Mouse (Mus musculus): ENCODE data around the gene Timp3.

The Timp3 gene

DNA sequence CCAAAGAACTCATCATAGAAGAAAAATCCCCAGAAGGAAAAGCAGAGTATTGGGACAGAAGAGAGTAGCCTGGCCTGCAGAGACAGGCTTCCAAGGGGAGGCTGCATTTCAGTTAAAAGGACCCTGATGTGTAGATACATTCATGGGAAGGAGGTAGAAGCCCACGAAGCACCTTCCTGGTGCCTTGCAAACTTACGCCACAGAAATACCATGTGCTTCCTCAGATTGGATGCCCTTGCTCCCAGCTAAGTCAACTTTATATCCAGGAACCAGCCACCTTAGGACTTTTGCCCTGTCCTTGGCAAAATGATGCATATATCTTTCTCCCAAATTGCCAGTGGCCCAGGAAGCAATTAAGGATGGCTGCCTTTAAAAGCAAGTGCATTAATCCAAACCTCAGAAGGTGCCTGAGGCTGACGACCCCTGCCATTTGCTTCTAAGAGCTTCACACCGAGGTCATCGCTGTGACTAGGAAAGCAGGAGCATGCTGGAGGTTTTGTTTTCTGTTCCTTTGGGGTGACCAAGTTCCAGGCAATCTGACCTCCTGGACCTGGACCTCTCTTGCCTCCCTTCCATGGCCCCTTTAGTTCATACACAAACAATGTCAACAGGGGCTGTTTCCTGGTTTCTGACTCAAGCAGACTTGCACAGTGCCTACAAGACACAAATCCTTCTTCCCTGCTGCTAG, 31.0 kb downstream of the Timp3 start:
- DNase-seq = no peak

DNA sequence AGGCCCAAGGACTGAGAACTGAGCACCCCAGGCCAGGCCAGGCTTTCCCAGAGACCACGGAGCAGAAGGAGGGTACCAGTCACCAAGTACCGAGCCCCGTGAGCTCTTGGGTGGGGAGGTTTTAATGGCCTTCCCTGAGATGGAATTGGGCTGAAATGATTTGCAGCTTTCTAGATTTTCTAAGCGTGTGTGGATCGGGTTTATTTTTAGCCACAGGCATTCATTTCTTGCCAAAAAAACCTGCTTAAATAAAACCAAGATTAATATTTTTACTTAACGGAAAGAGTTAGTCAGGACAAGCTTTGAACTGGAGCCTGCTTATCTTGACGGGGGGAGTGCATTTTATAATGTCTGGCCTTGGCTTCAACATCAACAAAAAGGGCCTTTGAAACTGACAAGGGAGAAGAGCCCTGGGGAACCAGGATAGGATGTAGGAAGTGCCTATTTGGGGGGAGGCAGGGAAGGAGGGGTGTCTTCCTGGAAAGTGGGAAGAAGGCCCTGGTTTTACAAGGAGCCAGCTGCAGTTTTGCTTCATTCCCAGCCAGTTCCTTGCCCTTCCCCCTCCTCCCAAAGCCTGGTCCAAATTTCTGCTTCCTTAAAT, 31.6 kb downstream of the Timp3 start:
- DNase-seq = no peak

DNA sequence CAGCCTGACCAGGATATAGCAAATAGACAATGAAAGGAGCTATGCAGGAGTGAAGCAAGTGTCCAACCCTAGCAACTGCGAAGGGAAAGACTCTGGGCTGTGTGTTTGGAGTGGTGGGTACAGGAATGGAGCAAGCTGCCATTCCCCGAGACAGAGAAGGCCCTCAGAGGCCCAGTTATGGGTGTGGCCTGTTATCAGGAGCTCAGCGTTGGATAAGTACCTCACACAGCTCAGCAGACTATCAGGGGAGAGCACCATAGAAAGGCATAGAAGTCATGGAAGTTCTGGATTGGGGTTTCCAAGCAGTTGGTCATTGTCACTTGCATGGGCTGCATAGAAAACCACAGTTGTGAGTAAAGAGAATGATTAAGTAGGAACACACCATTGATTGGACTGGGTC, 32.8 kb downstream of the Timp3 start:
- DNase-seq = no peak

DNA sequence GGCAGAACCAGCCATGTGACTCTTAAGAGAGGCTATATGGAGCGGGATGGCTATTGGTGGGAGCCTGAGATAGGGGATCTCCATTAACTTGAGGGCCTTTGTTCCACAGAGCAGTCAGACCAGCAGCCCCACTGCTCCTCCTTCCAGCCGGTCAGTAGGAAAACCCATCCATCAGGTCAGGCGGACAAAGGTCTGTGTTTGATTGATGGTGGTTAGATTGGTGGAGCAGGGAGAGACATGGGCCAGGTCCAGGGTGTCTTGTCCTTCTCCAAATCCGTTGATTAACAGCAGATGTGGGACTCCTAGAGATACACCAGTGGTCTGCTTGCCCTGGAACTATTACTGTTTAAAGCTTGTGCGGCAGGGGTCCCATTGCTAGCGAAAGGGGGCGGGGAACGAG, 34.4 kb downstream of the Timp3 start:
- no peak for DNase-seq

DNA sequence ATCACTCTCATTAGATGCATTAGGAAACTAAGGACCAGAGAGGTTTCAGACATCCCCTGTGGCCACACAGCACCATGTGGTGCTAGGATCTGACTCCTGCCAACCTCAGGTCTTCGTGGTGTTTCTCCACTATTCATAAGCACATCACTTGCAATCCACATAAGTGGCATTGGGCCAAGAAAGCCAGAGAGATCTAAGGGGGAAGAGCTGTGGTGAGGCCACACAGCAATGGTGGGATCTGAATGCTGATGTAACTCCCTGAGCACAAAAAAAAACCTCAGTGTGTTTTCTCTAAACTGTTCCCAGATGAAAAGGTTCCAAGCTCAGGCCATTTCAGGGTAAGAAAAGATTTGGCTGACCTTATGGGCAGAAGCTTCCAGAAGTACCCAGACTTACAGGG, 36.3 kb downstream of the Timp3 start:
- no peak for DNase-seq

DNA sequence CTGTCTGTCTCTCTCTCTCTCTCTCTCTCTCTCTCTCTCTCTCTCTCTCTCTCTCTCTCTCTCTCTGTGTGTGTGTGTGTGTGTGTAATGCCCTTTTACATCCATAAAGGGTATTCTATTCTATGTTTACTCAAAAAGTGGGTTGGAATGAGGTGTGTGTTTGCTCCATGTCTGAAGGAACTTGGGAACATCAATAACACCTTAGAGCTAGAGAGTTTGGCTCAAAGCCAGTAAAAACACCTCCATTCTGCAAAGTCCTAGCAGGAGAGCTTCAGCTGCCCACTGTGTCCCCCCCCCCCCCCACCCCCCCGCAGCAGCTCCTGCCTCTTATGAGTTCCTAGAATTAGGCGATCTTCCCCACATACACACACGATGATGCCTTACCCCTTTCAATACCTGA, 37.1 kb downstream of the Timp3 start:
- no peak for DNase-seq

DNA sequence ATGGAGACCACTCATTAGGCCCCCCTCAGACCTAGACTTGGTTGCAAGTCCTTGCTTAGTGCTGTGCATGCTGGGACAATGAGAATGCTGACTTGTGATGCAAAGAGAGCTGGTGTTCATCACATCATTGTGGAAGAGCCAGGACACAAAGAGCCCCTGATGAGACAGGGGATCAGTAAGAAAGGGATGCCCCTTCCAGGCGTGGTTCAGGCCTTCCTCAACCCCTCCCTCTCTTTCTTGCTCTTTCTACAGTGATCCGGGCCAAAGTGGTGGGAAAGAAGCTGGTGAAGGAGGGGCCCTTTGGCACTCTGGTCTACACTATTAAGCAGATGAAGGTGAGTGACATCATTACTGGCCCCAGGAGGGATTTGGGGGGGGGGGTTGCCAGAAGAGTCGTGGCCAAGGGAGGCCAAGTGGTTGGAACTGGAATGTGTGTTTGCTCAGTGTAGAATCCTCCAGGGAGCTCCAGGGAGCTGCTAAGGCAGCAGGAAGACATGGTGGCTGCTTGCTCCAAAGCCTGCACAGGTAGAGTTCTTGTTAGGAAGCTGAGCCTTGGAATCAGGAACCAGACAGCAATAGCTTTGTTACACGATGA, 38.0 kb downstream of the Timp3 start:
- DNase-seq = no peak

DNA sequence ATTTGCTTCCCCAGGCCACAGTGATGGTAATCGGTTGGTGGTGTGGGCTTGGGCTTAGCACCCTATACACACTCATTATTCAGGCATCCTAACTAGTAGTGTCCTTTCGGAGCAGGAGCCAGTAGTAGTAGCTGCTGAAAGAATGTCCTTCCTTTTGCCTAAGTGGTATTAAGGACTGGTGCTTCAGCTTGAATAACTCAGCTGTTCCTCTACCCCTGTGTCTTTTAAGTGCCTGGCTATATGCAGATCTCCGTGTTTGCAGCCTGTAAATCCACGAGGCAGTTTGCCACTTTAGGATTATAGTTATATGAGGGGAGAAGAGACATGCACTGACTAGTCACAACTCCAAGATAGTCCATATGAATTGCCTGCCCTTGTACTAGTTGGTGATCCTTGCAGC, 38.9 kb downstream of the Timp3 start:
- no peak for DNase-seq

DNA sequence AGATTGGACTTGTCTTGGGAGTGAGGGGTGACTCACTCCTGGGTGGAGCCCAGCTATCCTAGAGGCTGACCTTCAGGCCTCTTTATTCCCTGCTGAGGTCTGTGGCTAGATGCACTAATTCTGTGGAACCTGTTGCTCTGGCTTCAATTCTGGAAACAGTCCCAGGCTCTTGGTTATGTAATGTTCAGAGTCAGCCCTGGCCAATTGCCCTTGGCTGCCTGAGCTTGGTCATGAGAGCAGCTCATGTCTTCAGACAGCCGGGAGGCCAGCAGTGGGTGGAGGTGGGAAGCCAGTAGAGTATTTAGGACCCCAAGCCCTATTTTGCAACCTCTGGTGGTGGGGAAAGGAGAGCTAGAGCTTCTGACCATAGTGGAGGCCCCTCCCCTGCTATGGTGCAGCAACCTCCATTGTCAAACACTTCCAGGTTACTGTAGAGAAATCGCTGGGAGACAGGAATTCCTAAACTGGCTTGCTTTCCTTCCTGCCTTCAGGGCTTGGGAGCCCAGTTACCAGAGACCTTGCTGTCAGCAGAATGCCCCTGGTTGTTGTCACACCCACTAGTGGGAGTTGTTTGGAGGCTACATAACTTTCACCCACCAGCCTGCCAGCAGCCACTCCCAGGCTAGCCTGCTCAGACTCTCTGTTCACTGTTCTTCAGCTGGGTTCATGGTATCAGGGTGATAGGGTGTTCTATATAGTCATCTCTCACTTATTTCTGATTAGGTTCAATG, 39.6 kb downstream of the Timp3 start:
- peak; percentile 95 for DNase-seq

DNA sequence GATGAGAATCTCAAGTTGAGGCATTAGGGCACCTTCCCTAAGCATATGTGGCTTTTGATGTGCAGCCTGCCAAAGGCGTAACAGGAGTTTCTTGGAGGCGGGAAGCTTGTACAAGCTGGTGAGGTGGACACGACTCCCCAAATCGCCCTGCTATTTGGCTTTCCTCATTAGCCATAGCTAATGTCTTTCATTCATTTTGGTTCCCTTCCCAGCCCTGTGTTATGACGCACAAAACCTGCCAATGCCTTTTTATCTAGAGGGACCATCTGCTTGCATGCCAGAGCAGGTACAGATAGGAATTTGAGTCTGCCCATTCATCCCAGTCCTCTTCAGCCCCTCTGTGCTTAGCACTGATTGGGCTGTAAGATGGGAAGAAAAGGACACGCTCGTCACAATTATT, 40.2 kb downstream of the Timp3 start:
- peak; percentile 52 for DNase-seq

DNA sequence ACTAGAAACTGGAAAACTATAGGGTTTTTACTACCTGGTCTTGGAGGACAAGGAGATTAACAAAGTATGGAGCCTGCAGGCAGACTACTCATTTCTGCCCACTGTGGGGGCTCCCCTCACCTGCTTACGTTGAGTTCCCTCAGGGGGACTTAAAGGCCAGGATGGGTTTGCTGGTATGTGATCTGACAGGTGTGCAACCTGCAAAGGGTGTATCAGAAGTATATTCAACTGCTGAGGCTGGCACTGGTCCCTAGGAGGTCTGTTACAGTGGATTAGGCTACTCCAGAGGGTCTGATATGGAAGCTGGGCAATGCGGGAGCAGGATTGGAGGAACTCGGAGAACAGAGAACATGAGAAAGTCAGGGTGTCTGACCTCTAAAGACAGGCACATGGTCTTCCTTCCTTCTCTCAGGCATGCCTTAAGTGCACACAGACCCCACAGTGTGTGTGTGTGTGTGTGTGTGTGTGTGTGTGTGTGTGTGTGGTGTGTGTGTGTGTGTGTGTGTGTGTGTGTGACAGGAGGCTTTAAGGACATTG, 40.9 kb downstream of the Timp3 start:
- DNase-seq = no peak

DNA sequence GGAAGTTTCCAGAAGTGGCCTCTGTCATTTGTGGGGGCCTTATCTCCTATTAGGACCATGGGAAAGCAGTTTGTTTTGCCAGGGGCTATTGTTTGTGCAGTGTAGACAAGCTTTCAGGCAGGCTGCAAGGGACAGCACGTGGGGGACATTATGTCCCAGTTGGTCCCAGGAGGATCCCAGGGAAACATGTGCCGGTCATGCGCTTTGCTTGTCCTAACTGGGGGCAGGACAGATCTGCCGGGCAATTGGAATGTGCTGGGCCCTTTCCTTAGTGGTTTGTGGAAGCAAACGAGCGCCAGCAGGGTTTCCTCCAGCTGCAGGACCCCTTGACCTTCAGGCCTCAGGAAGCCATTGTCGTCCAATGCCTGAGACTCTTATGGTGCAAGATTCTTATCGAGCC, 41.4 kb downstream of the Timp3 start:
- DNase-seq = no peak

DNA sequence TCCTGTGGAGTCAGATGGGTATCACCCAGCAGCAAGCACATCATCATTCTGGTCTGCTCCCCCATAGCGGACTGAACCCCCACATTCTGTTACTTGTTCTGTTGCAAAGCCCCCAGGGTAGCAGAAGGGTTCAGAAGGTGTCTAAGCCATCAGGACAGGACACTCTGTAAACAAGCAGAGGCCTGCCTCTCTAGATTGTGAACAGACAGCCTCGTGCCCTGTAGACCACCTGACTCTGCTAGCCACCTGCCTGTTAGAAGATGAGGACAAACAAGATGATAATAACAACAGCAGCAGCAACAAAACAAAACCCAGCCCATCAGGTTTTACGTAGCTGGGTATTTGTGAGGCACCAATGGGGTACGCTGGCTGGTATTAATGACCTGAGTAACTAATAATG, 42.0 kb downstream of the Timp3 start:
- DNase-seq = no peak

DNA sequence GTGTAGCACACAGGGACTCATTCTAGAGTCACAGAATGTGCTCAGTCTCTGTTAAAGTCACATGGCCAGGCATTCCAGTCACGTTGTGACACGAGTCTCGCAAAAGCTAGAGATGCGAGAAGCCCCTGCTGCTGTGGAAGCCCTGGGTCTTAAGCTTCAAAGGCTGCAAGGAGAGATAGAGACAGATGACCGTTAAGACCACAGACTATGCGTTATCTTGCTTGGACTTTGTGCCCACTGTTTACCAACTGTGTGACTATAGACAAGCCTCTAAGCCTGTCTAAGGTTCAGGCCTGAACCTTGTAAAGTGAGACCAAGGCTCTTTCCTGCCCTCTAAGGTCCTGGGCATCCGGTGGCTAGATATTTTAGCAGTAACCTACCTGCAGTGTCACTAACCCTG, 42.5 kb downstream of the Timp3 start:
- DNase-seq = no peak

DNA sequence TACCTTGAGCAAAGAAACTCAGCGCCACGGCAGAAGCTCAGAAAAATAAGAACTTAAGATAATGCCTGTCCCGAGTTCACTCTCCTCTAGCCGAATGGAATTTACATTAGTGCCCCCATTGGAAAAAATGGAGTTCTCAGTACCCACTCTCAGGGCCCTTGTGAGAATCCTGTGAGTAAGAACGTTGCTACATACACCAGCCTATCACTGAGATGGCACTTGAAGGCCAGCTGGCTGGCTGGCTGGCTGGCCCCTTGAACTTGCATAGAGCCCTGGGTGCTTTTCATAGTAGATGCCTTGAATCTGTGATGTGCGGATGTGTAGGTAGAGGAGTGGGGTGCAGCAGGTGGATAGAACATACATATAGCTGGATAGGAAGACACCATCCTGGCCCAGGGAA, 43.2 kb downstream of the Timp3 start:
- no peak for DNase-seq

DNA sequence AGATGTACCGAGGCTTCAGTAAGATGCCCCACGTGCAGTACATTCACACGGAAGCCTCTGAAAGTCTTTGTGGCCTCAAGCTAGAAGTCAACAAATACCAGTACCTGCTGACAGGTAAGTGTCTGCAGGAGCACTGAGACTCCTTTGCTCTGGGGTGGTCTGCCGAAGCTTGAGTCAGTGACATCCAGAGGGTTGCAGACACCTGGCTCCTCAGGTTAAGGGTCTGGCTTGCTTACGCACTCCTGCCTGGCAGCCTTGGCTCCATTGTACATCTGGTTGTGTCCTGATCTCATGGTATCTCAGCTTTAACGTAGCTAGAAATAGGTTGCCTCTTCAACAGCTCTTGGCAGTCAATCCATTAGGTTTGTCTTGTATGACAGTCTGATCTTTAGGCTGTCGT, 43.8 kb downstream of the Timp3 start:
- DNase-seq = no peak

DNA sequence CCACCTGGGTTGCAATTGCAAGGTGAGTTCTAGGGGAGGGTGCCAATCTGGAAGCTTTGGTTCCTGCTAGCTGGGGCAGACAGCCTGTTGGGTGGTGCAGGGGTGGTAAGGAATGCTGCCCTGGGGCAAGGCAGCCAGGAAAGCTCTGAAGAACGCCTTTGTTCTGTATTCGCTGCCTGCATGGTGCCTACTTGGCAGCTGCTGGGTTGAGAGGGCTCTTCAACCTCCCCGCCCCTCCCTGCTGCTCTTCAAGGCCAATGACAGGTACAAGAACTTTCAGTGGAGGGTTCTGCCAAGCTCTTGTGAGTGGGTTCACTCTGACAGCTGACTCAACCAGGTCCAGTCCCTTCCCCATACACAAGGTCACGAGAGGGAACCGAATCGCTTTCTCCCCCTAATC, 44.5 kb downstream of the Timp3 start:
- no peak for DNase-seq

DNA sequence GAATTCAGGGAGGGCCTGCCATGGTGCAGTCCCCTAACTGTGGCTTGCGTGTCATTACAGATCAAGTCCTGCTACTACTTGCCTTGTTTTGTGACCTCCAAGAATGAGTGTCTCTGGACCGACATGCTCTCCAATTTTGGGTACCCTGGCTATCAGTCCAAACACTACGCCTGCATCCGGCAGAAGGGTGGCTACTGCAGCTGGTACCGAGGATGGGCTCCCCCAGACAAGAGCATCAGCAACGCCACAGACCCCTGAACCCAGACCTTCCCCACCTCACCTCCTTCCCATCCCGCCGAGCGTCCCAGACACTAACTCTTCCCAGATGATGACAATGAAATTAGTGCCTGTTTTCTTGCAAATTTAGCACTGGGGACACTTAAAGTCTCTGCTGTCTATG, 45.5 kb downstream of the Timp3 start:
- DNase-seq = no peak

DNA sequence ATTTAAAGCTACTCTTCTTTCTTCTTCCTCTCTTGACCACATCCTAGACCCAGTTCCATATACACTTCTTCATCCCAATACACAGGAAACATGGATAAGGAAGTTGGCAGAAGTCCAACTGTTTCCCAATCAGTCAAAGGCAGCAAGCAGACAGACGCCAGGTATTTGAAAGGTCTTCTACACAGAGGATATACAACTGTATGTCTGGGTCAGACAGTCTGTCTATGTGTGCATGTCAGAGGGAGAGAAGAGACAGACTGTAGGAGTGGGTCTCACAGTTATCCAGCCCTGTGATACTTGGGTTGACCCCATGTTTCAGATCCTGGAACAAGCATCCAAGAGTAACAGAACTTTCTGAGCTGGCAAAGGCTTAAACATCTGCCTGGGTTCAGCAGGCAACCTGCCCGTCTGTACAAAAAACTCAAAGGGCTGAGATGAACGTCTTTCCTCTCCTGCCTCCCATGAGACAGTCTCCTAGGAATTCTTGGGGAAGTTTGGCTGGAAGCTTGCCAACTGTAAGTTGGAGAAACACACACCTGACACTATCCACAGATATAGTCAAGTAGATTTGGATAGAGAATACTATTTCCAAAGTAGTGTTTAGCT, 46.2 kb downstream of the Timp3 start:
- DNase-seq = no peak

DNA sequence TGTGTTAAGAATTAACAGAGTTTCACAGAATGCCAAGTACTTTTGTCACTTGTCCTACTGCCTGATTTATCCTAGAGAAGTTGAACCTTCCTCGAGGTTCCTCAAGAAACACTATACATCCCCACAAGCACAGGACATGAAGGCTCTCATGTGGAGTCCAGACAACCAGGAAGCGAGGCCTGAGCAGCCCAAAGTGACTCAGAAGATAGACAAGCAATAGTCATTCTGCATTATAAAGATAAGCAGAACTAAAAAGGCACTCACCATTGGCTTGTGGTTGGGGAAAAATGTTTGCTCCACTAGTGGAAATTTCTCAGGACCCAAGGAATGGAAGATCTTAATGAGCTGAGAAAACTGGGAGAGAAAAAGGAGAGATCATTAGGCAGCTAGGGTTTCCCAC, 51.1 kb downstream of the Timp3 start:
- DNase-seq = no peak

DNA sequence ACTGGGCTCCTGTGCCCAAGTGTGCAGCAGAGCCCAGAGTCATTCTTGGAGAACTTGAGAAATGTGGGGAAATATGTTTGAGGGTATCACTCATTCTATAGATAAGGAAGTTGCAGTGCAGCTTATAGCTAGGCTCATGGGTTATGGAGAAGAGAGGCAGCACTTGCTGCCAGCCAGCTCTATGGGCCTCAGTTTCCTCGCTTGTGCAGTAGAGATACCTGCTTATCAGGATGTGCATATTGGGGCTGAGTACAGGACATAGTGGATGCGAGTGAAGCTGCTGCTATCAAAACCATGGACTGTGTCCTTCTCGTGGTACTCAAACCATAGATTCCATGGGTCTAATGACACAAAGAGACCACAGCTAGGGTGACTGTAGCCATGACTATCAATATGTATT, 52.3 kb downstream of the Timp3 start:
- DNase-seq = no peak

DNA sequence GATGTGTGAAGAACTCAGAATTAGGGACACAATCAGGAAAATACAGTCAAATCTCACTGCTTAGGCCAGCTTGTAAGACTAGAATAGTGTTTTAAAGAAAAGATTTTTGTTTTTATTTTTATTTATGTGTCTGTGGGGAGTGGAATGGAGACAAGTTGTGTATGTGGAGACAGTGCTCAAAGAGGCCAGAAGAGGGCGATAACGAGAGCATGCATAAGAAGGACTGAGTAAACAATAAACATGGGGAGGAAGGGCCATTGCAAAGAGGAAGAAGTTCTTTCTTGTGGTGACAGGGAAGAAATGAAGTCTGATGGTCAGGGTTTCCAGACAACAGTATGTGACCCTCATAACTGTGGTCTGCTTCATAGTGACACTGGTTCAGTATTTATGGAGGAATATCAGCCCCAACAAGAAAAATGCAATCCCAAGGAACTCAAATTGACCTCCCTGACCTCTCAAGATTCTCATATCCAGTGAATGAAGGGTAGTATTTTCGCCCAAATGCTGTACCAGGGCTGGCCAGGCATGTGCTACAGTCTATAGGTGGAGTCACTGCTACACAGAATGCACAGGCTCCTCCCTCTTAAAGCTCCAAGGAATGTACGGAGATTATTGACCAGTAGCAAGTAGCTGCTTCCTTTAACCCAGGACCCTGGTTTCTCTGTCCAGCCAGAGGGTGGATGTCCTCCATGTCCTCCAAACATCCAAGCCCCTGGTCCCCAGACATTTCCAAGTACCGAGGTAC, 56.8 kb downstream of the Timp3 start:
- no peak for DNase-seq
